Mouse (Mus musculus): ENCODE measurements around the gene Ctdspl.

- no peak for TF ChIP-seq POLR2A (IDR thresholded peaks at IDR 0.05; ENCODE audit: low read depth, low read length)
- no peak for TF ChIP-seq CTCF (IDR thresholded peaks at IDR 0.05; ENCODE audit: borderline replicate concordance, insufficient read depth, low read length)
Measured at GRCm38 (mm10) chr9:119033111-119033921, 107.1 kb downstream of the Ctdspl start.
